Mouse (Mus musculus) central nervous system, embryonic 11.5 days (tissue): ENCODE measurements around the gene Kcnk1. TPM values are rescaled to one million over a fixed set of nuclear protein-coding genes. Genes with fewer than 3 reads are reported as not detected.

Experiments
- polyA plus RNA-seq: library from polyadenylated mRNA; depleted of rRNA; stranded (reverse); fragments of >200 nt; gene quantifications from 2 replicates; pipeline ENCODE4 v1.2.3, GENCODE M21; 2012; rRNA removed

Gene Kcnk1
- polyA plus RNA-seq, result 2.9 and 5.7 TPM in 2 replicates

DNA sequence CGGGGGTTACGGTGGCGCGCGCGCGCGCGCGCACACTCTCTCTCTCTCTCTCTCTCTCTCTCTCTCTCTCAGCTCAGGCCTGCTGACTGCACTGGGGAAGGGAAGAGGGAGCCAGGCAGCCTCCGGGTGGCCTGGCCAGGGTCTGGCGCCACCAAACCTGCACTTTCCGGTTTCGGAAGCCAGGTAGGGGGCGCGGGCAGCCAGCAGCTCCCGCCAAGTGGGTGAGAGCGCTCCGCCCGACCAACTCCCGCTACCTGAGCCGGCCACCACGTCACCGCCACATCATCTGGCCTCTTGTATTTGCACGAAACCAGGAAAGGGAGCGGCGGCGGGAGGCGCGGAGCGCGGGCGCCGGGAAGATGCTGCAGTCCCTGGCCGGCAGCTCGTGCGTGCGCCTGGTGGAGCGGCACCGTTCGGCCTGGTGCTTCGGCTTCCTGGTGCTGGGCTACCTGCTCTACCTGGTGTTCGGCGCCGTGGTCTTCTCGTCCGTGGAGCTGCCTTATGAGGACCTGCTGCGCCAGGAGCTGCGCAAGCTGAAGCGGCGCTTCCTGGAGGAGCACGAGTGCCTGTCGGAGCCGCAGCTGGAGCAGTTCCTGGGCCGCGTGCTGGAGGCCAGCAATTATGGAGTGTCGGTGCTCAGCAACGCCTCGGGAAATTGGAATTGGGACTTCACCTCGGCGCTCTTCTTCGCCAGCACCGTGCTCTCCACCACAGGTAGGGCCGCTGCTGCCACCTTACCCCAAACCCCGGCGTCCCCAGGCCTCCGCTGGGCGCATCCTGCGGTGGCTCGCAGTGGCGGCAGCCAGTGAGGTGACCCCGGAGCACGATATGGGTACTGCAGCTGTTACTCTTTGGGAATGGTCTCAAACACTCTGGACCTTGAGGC is at the start of gene Kcnk1:
TSS of gene Kcnk1 (plus strand) at position 70 of the 886 bp plus-strand sequence.

Other genes with a start within 250 kb of the Kcnk1 start
- 1.5 and 1.6 TPM in 2 replicates for gene Pcnx2, start 96.9 kb upstream of the Kcnk1 start, polyA plus RNA-seq
- gene Map3k21, start 84.7 kb upstream of the Kcnk1 start, polyA plus RNA-seq, result 0.06 and 0.20 TPM in 2 replicates